Mouse (Mus musculus) stomach, embryonic 14.5 days (tissue): ENCODE measurements around the gene Hspa2. TPM values are rescaled to one million over a fixed set of nuclear protein-coding genes. Genes with fewer than 3 reads are reported as not detected.

ENCODE experiments used
- ATAC-seq: fragments of 200-750 bp; cut with Nextera tagmentation; 2 replicates; pipeline ENCODE4 v1.8.0; 2017; ENCODE audit warnings: low read depth, moderate TSS enrichment; ENCODE audit not compliant: insufficient number of reproducible peaks, insufficient read depth, low FRiP score
- H3K27ac ChIP-seq: fragments of 300-500 bp; sonication (generic); 2 replicates; pipeline ENCODE4 v1.5.1; 2014; ENCODE audit warnings: mild to moderate bottlenecking, low read length, moderate library complexity, mixed read lengths
- H3K27me3 ChIP-seq: fragments of 300-500 bp; sonication (generic); 2 replicates; pipeline ENCODE4 v1.6.1; 2014; ENCODE audit warnings: low read length, control low read depth, mixed read lengths; ENCODE audit not compliant: control insufficient read depth, insufficient read depth
- H3K36me3 ChIP-seq: fragments of 300-500 bp; sonication (generic); 2 replicates; pipeline ENCODE4 v1.6.1; 2014; ENCODE audit warnings: mild to moderate bottlenecking, control low read depth, low read length, moderate library complexity, mixed read lengths; ENCODE audit not compliant: control insufficient read depth, insufficient read depth
- H3K4me1 ChIP-seq: fragments of 300-500 bp; sonication (generic); 2 replicates; pipeline ENCODE4 v1.6.1; 2014; ENCODE audit warnings: low read length, control low read depth, mixed read lengths; ENCODE audit not compliant: control insufficient read depth, insufficient read depth
- H3K4me2 ChIP-seq: fragments of 300-500 bp; sonication (generic); replicated peaks from 2 replicates; pipeline ENCODE4 v1.6.1; 2014; ENCODE audit warnings: low read depth, low read length, control low read depth
- H3K4me3 ChIP-seq: fragments of 300-500 bp; sonication (generic); 2 replicates; pipeline ENCODE4 v1.5.1; 2014; ENCODE audit warnings: low read depth, low read length, control low read depth
- H3K9ac ChIP-seq: fragments of 300-500 bp; sonication (generic); replicated peaks from 2 replicates; pipeline ENCODE4 v1.6.1; 2014; ENCODE audit warnings: low read depth, mild to moderate bottlenecking, control low read depth, low read length, moderate library complexity, mixed read lengths
- H3K9me3 ChIP-seq: fragments of 300-500 bp; sonication (generic); 2 replicates; pipeline ENCODE4 v1.6.1; 2016; ENCODE audit warnings: low read depth, low read length, control low read depth; ENCODE audit not compliant: control insufficient read depth
- WGBS: fragments of 180-500 bp; shearing (Covaris S2); extraction: QIAGEN DNeasy Blood & Tissue Kit; methylation state at CpG from one replicate; pipeline ENCODE4 v1.1.7; 2014; 5-methylcytosine and 5-hydroxymethylcytosine counted together
- polyA plus RNA-seq: library from polyadenylated mRNA; unstranded; fragments of >200 nt; fragmentation: Nextera tagmentation; extraction: Ambion mirVana; gene quantifications from 2 replicates; pipeline ENCODE4 v1.2.1, GENCODE M21; 2014

Gene Hspa2
- polyA plus RNA-seq, 1 experiment from 2014 or later = 9.5 TPM

GRCm38 (mm10) chr12:76368790-76369205 lies 35.2 kb upstream of the Hspa2 start:
- ATAC-seq = peak; percentile 29
- peak overlapping the region; percentile 70 for H3K4me2 ChIP-seq

GRCm38 (mm10) chr12:76369206-76369977 lies 34.6 kb upstream of the Hspa2 start, which contains the start of gene Zbtb25:
Gene Zbtb25, minus strand, starts transcription at chr12:76369602.
- Histone ChIP-seq H3K4me1 (peaks cover 32% of the 10 kb centered on the region), H3K9ac (peak within 1 kb of the TSS; percentile 98), H3K4me3 (peak within 1 kb of the TSS; percentile 98), H3K9me3 (no peaks in the 10 kb centered on the region), H3K36me3 (no peaks in the 10 kb centered on the region), H3K4me2 (peak within 1 kb of the TSS; percentile 70), H3K27ac (peak within 1 kb of the TSS; percentile 100), H3K27me3 (no peaks in the 10 kb centered on the region)
- peak; percentile 77 for ATAC-seq
- under 1% methylated on average over 88 of the region's 96 CpGs for WGBS

More at GRCm38 (mm10) chr12:76368790-76369205, 35.2 kb upstream of the Hspa2 start:
- Histone ChIP-seq H3K9me3 (no peaks in the 10 kb centered on the region), H3K4me3 (peak overlapping the region; percentile 98), H3K36me3 (no peaks in the 10 kb centered on the region), H3K4me1 (peaks cover 27% of the 10 kb centered on the region), H3K9ac (peak overlapping the region; percentile 98), H3K27me3 (no peaks in the 10 kb centered on the region), H3K27ac (peak overlapping the region; percentile 100)
- under 1% methylated on average over 25 of the region's 26 CpGs for WGBS

DNA sequence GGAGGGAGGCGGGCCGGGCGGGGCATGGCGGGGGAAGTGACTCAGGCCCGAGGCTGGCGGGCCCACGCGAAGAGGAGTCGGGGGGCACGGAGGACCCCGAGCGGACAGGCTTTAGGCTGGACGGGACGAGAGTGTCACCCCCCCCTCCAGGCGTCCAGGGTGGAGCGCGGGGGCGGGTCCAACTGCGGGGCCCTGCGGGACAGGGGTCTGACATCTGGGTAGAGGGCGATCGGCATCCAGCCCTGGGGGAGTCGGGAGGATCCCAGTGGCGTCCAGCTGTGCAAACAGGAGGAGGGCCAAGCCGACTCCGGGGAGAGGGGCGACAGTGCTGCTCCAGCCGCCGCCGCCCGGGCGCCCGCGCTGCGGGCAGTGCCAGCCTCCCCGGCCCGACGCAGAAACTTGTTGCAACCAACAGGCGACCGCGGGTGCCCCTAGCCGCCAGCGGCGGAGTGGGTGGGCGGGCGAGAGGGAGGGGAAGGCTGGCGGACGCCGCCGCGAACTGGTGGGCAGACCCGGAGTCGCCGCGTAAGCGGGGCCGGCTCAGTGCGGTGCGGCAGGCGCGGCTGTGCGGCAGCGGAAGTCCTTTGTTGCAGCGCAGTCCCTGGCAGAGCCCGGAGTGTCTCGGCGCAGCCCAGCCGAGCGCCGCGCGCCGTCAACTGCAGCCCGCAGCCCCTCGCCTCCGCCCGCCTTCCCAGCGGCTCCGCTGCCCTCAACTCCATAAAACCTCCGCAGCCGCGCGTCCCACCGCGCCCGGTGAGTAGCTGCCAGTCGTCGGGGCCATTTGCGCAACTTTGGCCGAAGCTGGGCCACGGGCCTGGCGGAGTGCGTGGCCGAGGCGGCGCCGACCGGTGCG lies 33.8 kb upstream of the Hspa2 start, which contains the start of gene Zbtb1:
Gene Zbtb1, plus strand, starts transcription at position 289 of the 853 bp plus-strand sequence.
- Histone ChIP-seq H3K27me3 (no peaks in the 10 kb centered on the region), H3K9me3 (no peaks in the 10 kb centered on the region), H3K36me3 (no peaks in the 10 kb centered on the region), H3K4me1 (peaks cover 32% of the 10 kb centered on the region), H3K4me2 (peak within 1 kb of the TSS; percentile 70), H3K4me3 (peak within 1 kb of the TSS; percentile 98), H3K27ac (peak within 1 kb of the TSS; percentile 100), H3K9ac (peak within 1 kb of the TSS; percentile 98)
- under 1% methylated on average over 89 of the region's 99 CpGs for WGBS
- ATAC-seq = peak; percentile 63

DNA sequence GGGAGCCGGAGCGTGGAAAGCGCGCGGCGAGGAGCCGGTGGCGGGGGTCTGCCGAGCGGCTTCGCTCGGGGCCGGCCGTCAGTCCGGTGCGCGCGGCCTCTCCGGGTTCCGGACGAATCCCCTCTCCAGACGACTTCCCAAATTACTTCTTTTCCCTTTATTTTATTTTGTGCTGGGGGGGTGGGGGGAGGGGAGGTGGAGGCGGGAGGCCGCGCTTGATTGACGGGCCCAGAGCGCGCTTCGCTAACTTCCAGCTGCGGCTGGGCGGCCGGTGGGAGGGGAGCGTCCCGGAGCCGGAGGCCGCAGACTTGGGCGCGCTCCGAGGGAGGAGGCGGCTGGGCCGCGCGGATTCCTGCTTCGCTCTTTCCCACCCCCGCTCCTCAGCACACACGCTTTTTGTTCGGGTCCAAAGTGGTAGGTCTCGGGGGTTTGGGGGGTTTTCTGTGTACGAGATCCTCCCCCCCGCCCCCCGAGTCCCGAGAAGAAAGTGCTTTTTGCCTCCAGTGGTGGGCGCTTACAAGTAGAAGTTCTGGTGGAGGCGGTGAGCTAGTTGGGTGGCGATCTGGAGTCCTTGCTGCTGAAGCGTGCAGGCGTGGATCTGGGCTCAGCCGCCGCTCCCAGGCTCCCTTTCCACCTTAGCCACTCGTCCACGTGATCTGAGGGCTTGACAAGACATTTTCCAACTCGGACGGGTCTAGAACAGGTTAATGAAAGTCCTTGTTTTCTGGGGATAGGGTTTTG lies 33.0 kb upstream of the Hspa2 start:
- ATAC-seq = peak; percentile 60
- no peaks in the 10 kb centered on the region for H3K9me3 ChIP-seq
- H3K9ac ChIP-seq = peak overlapping the region; percentile 98
- peak overlapping the region; percentile 70 for H3K4me2 ChIP-seq
- no peaks in the 10 kb centered on the region for H3K36me3 ChIP-seq
- H3K27ac ChIP-seq = peak overlapping the region; percentile 100
- no peaks in the 10 kb centered on the region for H3K27me3 ChIP-seq
- peaks cover 32% of the 10 kb centered on the region for H3K4me1 ChIP-seq
- peak overlapping the region; percentile 98 for H3K4me3 ChIP-seq
- WGBS = under 1% methylated on average over 62 of the region's 63 CpGs

DNA sequence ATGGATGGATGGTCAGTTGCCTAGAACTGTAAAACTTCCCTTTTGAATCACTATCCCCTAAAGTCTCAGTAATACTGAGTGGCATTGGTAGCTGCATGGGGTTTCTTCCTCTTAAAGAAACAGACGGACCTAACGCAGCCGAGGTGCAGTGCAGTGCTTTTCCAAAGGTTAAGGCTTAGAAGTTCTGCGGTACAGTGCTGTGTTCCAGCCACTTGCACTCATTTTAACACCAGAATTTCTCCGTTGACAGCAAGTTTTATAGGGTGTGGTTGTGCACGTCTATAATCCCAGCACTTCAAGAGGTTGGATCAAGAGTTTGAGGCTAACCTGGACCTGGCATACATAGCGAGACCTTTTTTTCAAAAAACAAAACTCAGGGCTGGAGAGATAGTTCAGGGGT lies 31.9 kb upstream of the Hspa2 start:
- Histone ChIP-seq H3K4me1 (peaks cover 32% of the 10 kb centered on the region), H3K4me3 (peak overlapping the region; percentile 98), H3K36me3 (no peaks in the 10 kb centered on the region), H3K9me3 (no peaks in the 10 kb centered on the region), H3K27ac (no peak overlapping the region), H3K4me2 (peak overlapping the region; percentile 70), H3K27me3 (no peaks in the 10 kb centered on the region), H3K9ac (peak overlapping the region; percentile 98)
- no peak for ATAC-seq
- 47% methylated on average over 7 of the region's 7 CpGs for WGBS

GRCm38 (mm10) chr12:76372881-76373818 lies 30.8 kb upstream of the Hspa2 start:
- no peaks in the 10 kb centered on the region for H3K9me3 ChIP-seq
- H3K4me2 ChIP-seq = no peak overlapping the region

GRCm38 (mm10) chr12:76373991-76374390 lies 30.0 kb upstream of the Hspa2 start:
- H3K4me3 ChIP-seq = no peak overlapping the region
- whole genome bisulfite sequencing = 63% methylated on average over 6 of the region's 6 CpGs
- no peaks in the 10 kb centered on the region for H3K9me3 ChIP-seq
- H3K27me3 ChIP-seq = no peaks in the 10 kb centered on the region
- no peak overlapping the region for H3K4me2 ChIP-seq
- peaks cover 18% of the 10 kb centered on the region; the same call in 1 of the 2 replicates for H3K4me1 ChIP-seq
- H3K9ac ChIP-seq = no peak overlapping the region
- no peak for ATAC-seq
- H3K36me3 ChIP-seq = 0 out of 2 replicates have a peak, but pooled peaks cover 4% of the 10 kb centered on the region
- H3K27ac ChIP-seq = no peak overlapping the region

More at GRCm38 (mm10) chr12:76372881-76373818, 30.8 kb upstream of the Hspa2 start:
- no peak overlapping the region for H3K27ac ChIP-seq
- H3K4me1 ChIP-seq = peaks cover 21% of the 10 kb centered on the region
- H3K4me3 ChIP-seq = no peak overlapping the region
- H3K9ac ChIP-seq = no peak overlapping the region
- H3K36me3 ChIP-seq = 0 out of 2 replicates have a peak, but pooled peaks cover 4% of the 10 kb centered on the region
- no peaks in the 10 kb centered on the region for H3K27me3 ChIP-seq
- no peak for ATAC-seq
- WGBS = 82% methylated on average over 5 of the region's 7 CpGs
